Mouse (Mus musculus) spleen, embryonic (tissue): Measurements from ENCODE around the gene Clpp.

ENCODE experiments used
- CTCF ChIA-PET: fragments of 350-600 bp; sonication (Branson Sonifier 250); formaldehyde crosslinking; loops from one replicate; lab custom pipeline; 2022; lab: Charles Lee

Clpp gene

DNA sequence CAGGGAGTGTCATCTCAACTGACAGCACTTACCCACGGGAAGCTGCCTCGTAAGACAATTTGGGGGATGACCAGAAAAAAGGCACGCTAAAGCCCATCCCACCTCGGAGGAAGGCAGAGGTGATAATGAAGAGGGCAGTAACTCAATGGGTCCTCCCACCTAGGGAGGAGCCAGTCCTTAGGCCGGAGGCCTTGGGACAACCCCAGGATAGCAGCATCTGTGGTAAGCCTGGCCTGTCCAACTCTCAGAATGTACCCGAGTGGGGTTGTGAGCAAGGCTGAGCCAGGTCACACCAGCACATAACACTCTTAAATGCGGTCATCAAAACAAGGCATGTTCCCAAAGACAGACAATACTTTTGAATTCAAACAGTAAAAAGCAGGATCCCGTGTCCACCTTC lies 39.6 kb downstream of the Clpp start:
- CTCF ChIA-PET: no interaction called here

DNA sequence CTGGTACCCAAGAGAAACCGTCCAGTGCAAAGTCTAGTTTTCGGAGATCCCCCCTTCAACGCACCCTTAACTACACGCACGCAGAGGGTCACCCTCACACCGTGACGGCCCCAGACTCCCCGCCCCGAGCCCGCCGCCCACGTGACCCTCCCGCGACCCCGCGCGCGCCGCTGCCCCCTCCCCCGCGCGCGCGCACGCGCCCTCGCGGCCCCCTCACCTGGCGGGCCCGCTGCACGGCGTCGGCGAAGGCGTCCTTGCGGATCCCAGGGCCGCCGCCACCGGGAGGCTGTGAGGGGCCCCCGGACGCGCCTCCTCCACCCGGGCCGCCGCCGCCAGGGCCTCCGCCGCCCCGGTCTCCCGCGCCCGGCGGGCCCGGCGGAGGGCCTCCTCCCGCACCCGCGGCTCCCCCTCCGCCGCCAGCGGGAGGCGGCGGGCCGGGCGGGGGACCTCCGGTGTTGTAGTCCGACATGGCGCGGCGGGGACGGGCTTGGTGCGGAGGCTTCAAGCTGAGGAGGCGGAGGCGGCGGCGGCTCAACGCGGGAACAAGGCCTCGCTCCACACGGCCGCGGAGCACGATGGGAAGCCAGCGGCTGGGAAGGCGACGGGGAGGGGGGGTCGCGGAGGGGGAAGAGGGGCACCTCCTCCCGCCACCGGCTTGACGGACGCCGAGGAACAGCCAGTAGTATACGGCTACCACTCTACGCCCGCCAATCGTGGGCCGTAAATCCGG lies 41.0 kb downstream of the Clpp start, which contains the start of gene Khsrp:
Gene Khsrp (minus strand): TSS at position 592 of the 730 bp plus-strand sequence.
- CTCF ChIA-PET: no interaction called here

DNA sequence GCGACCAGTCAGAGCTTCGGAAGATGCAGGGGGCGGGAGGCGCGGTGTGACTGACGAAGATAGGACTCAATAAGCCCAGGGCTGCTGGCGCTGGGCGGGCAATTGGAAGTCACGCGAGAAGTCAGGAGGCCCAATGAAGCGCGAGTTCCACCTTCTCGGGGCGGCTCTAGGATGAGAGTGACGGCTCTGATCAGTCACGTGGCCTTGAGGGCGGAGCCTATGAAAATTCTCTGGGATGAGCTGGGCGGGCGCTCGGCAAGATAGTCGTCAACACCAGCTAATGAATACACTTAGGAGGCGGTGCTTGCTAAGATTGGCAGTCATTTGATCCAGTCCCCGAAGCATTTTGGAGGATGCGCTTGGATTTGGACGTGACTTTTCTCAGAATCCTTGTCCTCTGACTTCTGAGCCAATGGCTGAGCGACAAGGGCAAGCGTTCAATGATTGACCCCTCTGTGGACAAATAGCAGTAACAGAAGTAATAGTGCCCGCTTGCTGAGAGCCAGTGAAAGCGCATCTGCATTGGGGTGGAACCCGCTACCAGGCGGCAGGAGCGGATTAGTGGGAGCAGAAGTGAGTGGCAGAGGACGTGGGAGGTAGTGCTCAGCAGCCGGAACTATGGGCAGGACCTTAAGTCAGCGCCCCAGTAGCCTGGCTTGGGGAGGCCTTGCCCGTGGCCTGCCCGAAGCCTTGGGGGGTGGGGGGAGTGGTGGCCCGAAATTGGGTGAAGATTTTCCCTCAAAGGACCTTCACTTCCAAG lies 41.7 kb downstream of the Clpp start:
- CTCF ChIA-PET: no interaction called here

DNA sequence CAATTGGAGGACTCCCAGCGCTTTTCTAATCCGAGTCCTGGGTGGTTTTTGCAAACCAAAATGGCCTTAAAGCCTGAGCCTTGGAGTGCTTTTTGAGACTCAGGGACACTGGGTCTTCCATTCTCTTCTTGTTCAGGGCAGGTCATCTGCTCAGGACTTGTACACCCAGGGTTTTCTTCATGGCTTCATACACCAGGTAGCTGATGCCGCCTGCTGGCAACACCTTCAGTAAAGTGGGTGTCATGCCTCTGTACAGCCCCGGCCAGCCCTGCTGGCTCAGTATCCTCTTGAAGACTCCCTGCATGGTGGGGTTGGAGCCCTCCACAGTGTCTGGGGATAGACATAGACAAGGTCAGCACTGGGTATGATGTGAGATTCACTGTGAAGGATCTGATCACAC lies 42.7 kb downstream of the Clpp start:
- CTCF ChIA-PET: no interaction called here

DNA sequence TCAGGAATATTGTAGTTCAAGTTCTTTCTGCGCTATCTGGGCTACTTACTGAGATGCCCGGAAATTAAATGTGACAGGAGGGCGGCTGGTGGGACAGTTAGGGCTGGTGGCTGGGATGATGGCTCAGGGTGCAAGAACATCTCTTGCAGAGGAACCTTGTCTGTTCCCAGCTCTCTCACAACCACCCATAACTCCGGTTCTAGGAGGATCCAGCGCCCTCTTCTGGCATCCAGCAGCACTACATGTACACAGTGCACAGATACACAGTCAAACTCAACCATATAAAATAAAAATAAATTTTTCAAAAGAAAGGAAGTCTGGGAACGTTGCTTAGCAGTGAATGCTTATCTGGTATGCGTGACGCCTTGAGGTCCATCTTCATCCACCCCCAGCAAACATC lies 48.9 kb downstream of the Clpp start:
- CTCF ChIA-PET: no interaction called here

DNA sequence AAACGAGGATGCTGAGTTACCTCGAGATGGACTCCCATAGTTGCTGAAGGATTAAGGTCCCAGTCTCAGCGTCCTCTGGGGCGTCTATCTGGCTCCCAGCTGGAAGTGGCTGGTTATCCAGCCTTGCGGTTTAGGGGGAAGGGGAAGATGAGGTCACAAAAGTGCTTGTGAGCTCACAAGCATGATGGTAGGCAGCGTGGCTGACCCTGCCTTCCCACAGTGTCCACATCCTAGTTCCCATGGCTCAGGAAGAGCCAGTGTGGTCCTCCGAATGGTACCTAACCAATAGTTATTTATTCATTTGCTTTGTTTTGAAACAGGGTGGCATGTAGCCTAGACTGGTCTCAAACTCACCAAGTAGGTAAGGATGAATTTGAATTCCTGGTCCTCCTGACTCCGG lies 51.4 kb downstream of the Clpp start, which contains the start of gene Slc25a41:
Gene Slc25a41 (minus strand): TSS at position 101 of the 400 bp plus-strand sequence.
- CTCF ChIA-PET: no interaction called here
